Comparison of ENCODE assay signal across 7 mouse cellular contexts in genomic region chr5:48327652-48328051, GRCm38 (mm10). TPM values are rescaled to one million over a fixed set of nuclear protein-coding genes. Genes with fewer than 3 reads are reported as not detected.
DNase-seq lines count a peak whose midpoint lies in the region; ATAC-seq and TF ChIP-seq lines count a peak whose summit lies in the region.

5730480H06Rik (plus strand) TSS chr5:48327952.

- H3K27me3 ChIP-seq in liver, embryonic 11.5 days (replicated peaks; ENCODE audit: control insufficient read depth, insufficient read depth, low read length) = no peaks in the 10 kb centered on the region
- no peaks in the 10 kb centered on the region for H3K27me3 ChIP-seq in liver, postnatal 0 days (ENCODE audit: insufficient read depth, low read length)
- no peaks in the 10 kb centered on the region for H3K27me3 ChIP-seq in embryonic facial prominence, embryonic 12.5 days
- H3K27me3 ChIP-seq in intestine, embryonic 14.5 days (replicated peaks; ENCODE audit: control insufficient read depth, insufficient read depth, low read length) = no peaks in the 10 kb centered on the region
- no peaks in the 10 kb centered on the region for H3K27me3 ChIP-seq in neural tube, embryonic 13.5 days

- intact Hi-C loops in gastrocnemius, postnatal 36 days (cut with DNase I) = no loop called here

- H3K27ac ChIP-seq in liver, embryonic 11.5 days (ENCODE audit: low read depth, low read length) = no peak within 1 kb of the TSS
- no peak within 1 kb of the TSS for H3K27ac ChIP-seq in liver, postnatal 0 days (ENCODE audit: low read depth)
- no peak within 1 kb of the TSS for H3K27ac ChIP-seq in embryonic facial prominence, embryonic 12.5 days
- H3K27ac ChIP-seq in intestine, embryonic 14.5 days (ENCODE audit: low read depth) = no peak within 1 kb of the TSS
- H3K27ac ChIP-seq in neural tube, embryonic 13.5 days (replicated peaks) = no peak within 1 kb of the TSS

- TF ChIP-seq EP300 in liver, postnatal 0 days (IDR thresholded peaks at IDR 0.05; ENCODE audit: low read depth) = no peak

- no peak for ATAC-seq in liver, embryonic 11.5 days (replicated peaks; ENCODE audit: low FRiP score)
- no peak for ATAC-seq in liver, postnatal 0 days
- no peak for ATAC-seq in embryonic facial prominence, embryonic 12.5 days (ENCODE audit: insufficient number of reproducible peaks, insufficient read depth, low FRiP score, low TSS enrichment)
- no peak for ATAC-seq in intestine, embryonic 14.5 days (replicated peaks; ENCODE audit: low FRiP score, low TSS enrichment, low read depth)
- ATAC-seq in neural tube, embryonic 13.5 days (ENCODE audit: low read depth) = no peak

- H3K4me1 ChIP-seq in liver, embryonic 11.5 days (replicated peaks; ENCODE audit: control insufficient read depth, insufficient read depth, low read length) = 0 out of 2 replicates have a peak, but pooled peaks cover 3% of the 10 kb centered on the region
- no peaks in the 10 kb centered on the region for H3K4me1 ChIP-seq in liver, postnatal 0 days (ENCODE audit: insufficient read depth)
- H3K4me1 ChIP-seq in embryonic facial prominence, embryonic 12.5 days = no peaks in the 10 kb centered on the region
- no peaks in the 10 kb centered on the region for H3K4me1 ChIP-seq in intestine, embryonic 14.5 days (replicated peaks; ENCODE audit: control insufficient read depth, insufficient read depth, low read length)
- H3K4me1 ChIP-seq in neural tube, embryonic 13.5 days (replicated peaks) = no peaks in the 10 kb centered on the region

- H3K4me2 ChIP-seq in liver, embryonic 11.5 days = no peak within 1 kb of the TSS
- H3K4me2 ChIP-seq in liver, postnatal 0 days (ENCODE audit: low read depth, low read length) = no peak within 1 kb of the TSS
- no peak within 1 kb of the TSS for H3K4me2 ChIP-seq in embryonic facial prominence, embryonic 12.5 days (replicated peaks)
- H3K4me2 ChIP-seq in intestine, embryonic 14.5 days (ENCODE audit: low read length) = no peak within 1 kb of the TSS
- H3K4me2 ChIP-seq in neural tube, embryonic 13.5 days = no peak within 1 kb of the TSS

- no peaks in the 10 kb centered on the region for H3K9me3 ChIP-seq in liver, embryonic 11.5 days (ENCODE audit: control insufficient read depth, low read length)
- H3K9me3 ChIP-seq in liver, postnatal 0 days (ENCODE audit: low read length) = no peaks in the 10 kb centered on the region
- H3K9me3 ChIP-seq in embryonic facial prominence, embryonic 12.5 days = no peaks in the 10 kb centered on the region
- no peaks in the 10 kb centered on the region for H3K9me3 ChIP-seq in intestine, embryonic 14.5 days (ENCODE audit: control insufficient read depth, low read length)
- no peaks in the 10 kb centered on the region for H3K9me3 ChIP-seq in neural tube, embryonic 13.5 days

- WGBS in liver, embryonic 11.5 days = 90% methylated on average over 8 of the region's 8 CpGs
- 88% methylated on average over 8 of the region's 8 CpGs for WGBS in liver, postnatal 0 days (ENCODE audit: insufficient replicate concordance)
- WGBS in embryonic facial prominence, embryonic 12.5 days = 94% methylated on average over 8 of the region's 8 CpGs
- 94% methylated on average over 8 of the region's 8 CpGs for WGBS in intestine, embryonic 14.5 days
- 95% methylated on average over 8 of the region's 8 CpGs for WGBS in neural tube, embryonic 13.5 days

- H3K36me3 ChIP-seq in liver, embryonic 11.5 days (ENCODE audit: control insufficient read depth, insufficient read depth, low read length) = no peaks in the 10 kb centered on the region
- H3K36me3 ChIP-seq in liver, postnatal 0 days (replicated peaks; ENCODE audit: insufficient read depth, low read length) = no peaks in the 10 kb centered on the region
- no peaks in the 10 kb centered on the region for H3K36me3 ChIP-seq in embryonic facial prominence, embryonic 12.5 days
- H3K36me3 ChIP-seq in intestine, embryonic 14.5 days (ENCODE audit: control insufficient read depth, insufficient read depth, low read length) = no peaks in the 10 kb centered on the region
- H3K36me3 ChIP-seq in neural tube, embryonic 13.5 days = no peaks in the 10 kb centered on the region

- H3K9ac ChIP-seq in liver, embryonic 11.5 days (ENCODE audit: low read depth, low read length) = no peak within 1 kb of the TSS
- H3K9ac ChIP-seq in liver, postnatal 0 days (replicated peaks) = no peak within 1 kb of the TSS
- no peak within 1 kb of the TSS for H3K9ac ChIP-seq in embryonic facial prominence, embryonic 12.5 days
- H3K9ac ChIP-seq in intestine, embryonic 14.5 days (ENCODE audit: low read length) = no peak within 1 kb of the TSS
- H3K9ac ChIP-seq in neural tube, embryonic 13.5 days = no peak within 1 kb of the TSS

- TF ChIP-seq CTCF in liver, postnatal 0 days (IDR thresholded peaks at IDR 0.05; ENCODE audit: low read depth) = no peak

- DNase-seq in liver, embryonic 11.5 days (ENCODE audit: low spot score) = no peak
- DNase-seq in liver, postnatal 0 days = no peak
- no peak for DNase-seq in intestine, embryonic 14.5 days (ENCODE audit: low spot score)
- no peak for DNase-seq in gastrocnemius, postnatal 36 days
- no peak for DNase-seq in spleen, adult 18-20 months

- H3K4me3 ChIP-seq in liver, embryonic 11.5 days (ENCODE audit: low read depth, low read length) = no peak within 1 kb of the TSS
- H3K4me3 ChIP-seq in liver, postnatal 0 days (ENCODE audit: low read depth, low read length) = no peak within 1 kb of the TSS
- no peak within 1 kb of the TSS for H3K4me3 ChIP-seq in embryonic facial prominence, embryonic 12.5 days
- H3K4me3 ChIP-seq in intestine, embryonic 14.5 days (ENCODE audit: low read depth, low read length) = no peak within 1 kb of the TSS
- H3K4me3 ChIP-seq in neural tube, embryonic 13.5 days = no peak within 1 kb of the TSS

RNA-seq across cellular contexts. Expression of gene 5730480H06Rik, which starts in this region (rescaled TPM):
- polyA plus RNA-seq in liver, embryonic 11.5 days (2014; fragmentation: Nextera tagmentation; extraction: Ambion mirVana) = 15.9 and 17.9 TPM in 2 replicates
- polyA plus RNA-seq in liver, postnatal 0 days (2015; fragmentation: Nextera tagmentation; extraction: Ambion mirVana) = 6.6 and 7.6 TPM in 2 replicates
- polyA plus RNA-seq in embryonic facial prominence, embryonic 12.5 days (2016; fragmentation: Nextera tagmentation; extraction: Ambion mirVana) = 32.2 and 33.3 TPM in 2 replicates
- polyA plus RNA-seq in intestine, embryonic 14.5 days (2014; fragmentation: Nextera tagmentation; extraction: Ambion mirVana) = 20.7 and 21.6 TPM in 2 replicates
- 18.8 and 20.5 TPM in 2 replicates for polyA plus RNA-seq in neural tube, embryonic 13.5 days (2015; fragmentation: Nextera tagmentation; extraction: Ambion mirVana)
- 1 to 10 TPM; 3.5 to 5.1 TPM for total RNA-seq in gastrocnemius, postnatal 36 days (2021)
